Mouse (Mus musculus) G1E (cell line): ENCODE data around the gene Usp5.

Experiments
- CTCF ChIP-seq: IDR thresholded peaks from 2 replicates; pipeline ENCODE4 v1.5.1; 2012; ENCODE audit warnings: low read depth, low read length, inconsistent platforms, mixed read lengths
- GATA1 ChIP-seq: IDR thresholded peaks from 2 replicates; pipeline ENCODE4 v1.6.1; 2012; ENCODE audit warnings: borderline replicate concordance, low read length, inconsistent platforms, mixed read lengths
- GATA2 ChIP-seq: IDR thresholded peaks from 2 replicates; pipeline ENCODE4 v1.6.1; 2012; ENCODE audit warnings: low read depth, low read length, inconsistent platforms, borderline replicate concordance
- POLR2AphosphoS5 ChIP-seq: IDR thresholded peaks from 2 replicates; pipeline ENCODE4 v1.6.1; 2012; ENCODE audit warnings: low read depth, low read length, inconsistent platforms; ENCODE audit not compliant: insufficient replicate concordance
- TAL1 ChIP-seq: conservative IDR thresholded peaks from 2 replicates; pipeline ENCODE4 v1.6.1; 2012; ENCODE audit warnings: low read depth, low read length, inconsistent platforms, mixed read lengths

DNA sequence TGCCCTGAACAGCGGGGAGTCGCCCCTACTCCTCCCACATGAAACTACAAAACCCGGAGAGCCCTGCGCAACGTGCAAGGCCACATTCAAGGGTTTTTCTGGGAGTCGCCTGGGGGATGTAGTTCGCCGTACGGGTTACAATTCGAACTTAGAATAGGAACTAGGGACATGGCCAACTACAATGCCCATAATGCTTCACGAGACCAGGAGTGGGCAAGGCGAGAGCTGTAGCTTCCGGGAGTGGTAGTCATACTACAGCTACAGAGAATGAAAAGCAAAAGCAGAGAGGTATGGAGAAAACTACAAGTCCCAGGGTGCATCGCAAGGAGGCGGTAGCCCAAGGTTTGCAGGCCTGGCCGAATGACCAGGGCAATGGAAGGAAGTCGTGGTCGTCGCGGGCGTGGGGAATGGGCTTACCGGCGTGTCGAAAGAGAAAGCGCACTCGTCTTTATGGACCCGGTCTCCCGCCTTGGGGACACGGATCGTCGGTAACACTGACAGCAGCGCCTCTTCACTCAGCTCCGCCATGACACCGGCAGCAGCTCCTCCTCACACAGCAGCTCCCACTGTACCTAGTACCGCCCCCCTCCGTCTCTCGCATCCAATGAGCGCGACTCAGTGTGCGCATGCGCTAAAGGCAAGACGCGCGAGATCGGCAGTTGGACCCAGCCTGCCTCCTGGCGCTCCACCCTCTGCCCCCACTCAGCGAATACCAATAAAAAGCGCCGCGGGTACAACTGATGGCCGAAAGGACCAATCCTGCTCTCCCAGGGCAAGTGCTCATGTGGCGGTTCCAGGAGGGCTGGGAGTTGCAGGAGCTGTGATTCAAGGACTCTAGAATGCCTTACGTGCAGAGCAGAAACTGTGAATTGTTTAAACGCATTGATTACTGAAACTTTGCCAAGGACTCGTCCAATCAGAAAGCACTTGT lies at the start of gene Usp5, which contains the start of gene Cdca3:
- TF ChIP-seq CTCF (no peak), GATA1 (no peak), TAL1 (no peak), POLR2AphosphoS5 (no peak), GATA2 (no peak)
